Mouse (Mus musculus) spleen, adult 2 months (tissue): ENCODE measurements at regions not wholly inside any gene's neighbourhood (a gene's known extent, or its start where the extent isn't known, plus 50 kb on each side); places are given as distances from the start of the nearest gene placed in this dataset.

ENCODE experiments used
- CTCF ChIP-seq: fragments of 200-500 bp; IDR thresholded peaks from 2 replicates; pipeline ENCODE4 v1.5.1; 2011; ENCODE audit warnings: mild to moderate bottlenecking, inconsistent platforms; ENCODE audit not compliant: insufficient read depth, insufficient read length, insufficient replicate concordance; ENCODE audit errors: extremely low read depth
- POLR2A ChIP-seq: fragments of 200-500 bp; IDR thresholded peaks from 2 replicates; pipeline ENCODE4 v1.6.1; 2011; ENCODE audit warnings: low read depth, low read length, inconsistent platforms

DNA sequence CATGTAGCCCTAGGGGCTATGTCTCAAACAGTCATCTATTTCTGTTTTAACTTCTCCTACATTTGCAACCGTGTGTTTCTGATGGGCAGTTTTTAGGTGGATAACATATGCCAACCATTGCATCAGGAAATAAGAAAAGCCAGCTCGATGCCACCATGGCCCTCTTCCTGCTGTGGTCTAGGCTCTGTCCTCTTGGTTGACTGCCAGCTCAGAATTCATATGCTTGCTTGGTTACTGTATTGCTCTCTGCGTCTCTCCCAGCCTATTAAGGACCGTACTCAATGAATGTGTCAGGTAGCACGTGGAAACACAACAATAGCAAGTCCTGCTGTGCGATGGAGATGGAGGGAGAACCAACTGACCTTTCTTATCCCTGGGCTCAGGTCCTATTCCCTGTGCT, 174.4 kb upstream of the 9630041A04Rik start:
- TF ChIP-seq POLR2A, result no peak
- no peak for TF ChIP-seq CTCF
